Mouse (Mus musculus) hindbrain, embryonic 16.5 days (tissue): Measurements from ENCODE around the gene Aes. TPM values are rescaled to one million over a fixed set of nuclear protein-coding genes. Genes with fewer than 3 reads are reported as not detected.

Experiments
- ATAC-seq: fragments of 200-750 bp; cut with Nextera tagmentation; 2 replicates; pipeline ENCODE4 v1.8.0; 2017; ENCODE audit warnings: moderate TSS enrichment, moderate library complexity
- H3K27ac ChIP-seq: fragments of 300-500 bp; sonication (generic); 2 replicates; pipeline ENCODE4 v1.5.1; 2014; ENCODE audit warnings: low read depth, mild to moderate bottlenecking, control low read depth, low read length, moderate library complexity
- H3K27me3 ChIP-seq: fragments of 300-500 bp; sonication (generic); replicated peaks from 2 replicates; pipeline ENCODE4 v1.6.1; 2014; ENCODE audit warnings: low read length; ENCODE audit not compliant: control insufficient read depth, insufficient read depth
- H3K36me3 ChIP-seq: fragments of 300-500 bp; sonication (generic); 2 replicates; pipeline ENCODE4 v1.6.1; 2014; ENCODE audit warnings: mild to moderate bottlenecking, low read length, moderate library complexity, mixed read lengths; ENCODE audit not compliant: control insufficient read depth, insufficient read depth
- H3K4me1 ChIP-seq: fragments of 300-500 bp; sonication (generic); 2 replicates; pipeline ENCODE4 v1.6.1; 2014; ENCODE audit warnings: low read depth, low read length; ENCODE audit not compliant: control insufficient read depth, insufficient read depth
- H3K4me2 ChIP-seq: fragments of 300-500 bp; sonication (generic); 2 replicates; pipeline ENCODE4 v1.6.1; 2014; ENCODE audit warnings: mild to moderate bottlenecking, low read length, control low read depth, moderate library complexity
- H3K4me3 ChIP-seq: fragments of 300-500 bp; sonication (generic); 2 replicates; pipeline ENCODE4 v1.5.1; 2014; ENCODE audit warnings: mild to moderate bottlenecking, low read length, control low read depth, moderate library complexity
- H3K9ac ChIP-seq: fragments of 300-500 bp; sonication (generic); 2 replicates; pipeline ENCODE4 v1.6.1; 2014; ENCODE audit warnings: low read depth, mild to moderate bottlenecking, control low read depth, low read length, moderate library complexity
- H3K9me3 ChIP-seq: fragments of 300-500 bp; sonication (generic); 2 replicates; pipeline ENCODE4 v1.6.1; 2014; ENCODE audit warnings: mild to moderate bottlenecking, low read length, moderate library complexity; ENCODE audit not compliant: control insufficient read depth
- WGBS: fragments of 180-500 bp; shearing (Covaris S2); extraction: QIAGEN DNeasy Blood & Tissue Kit; methylation state at CpG from one replicate; pipeline ENCODE4 v1.1.7; 2014; 5-methylcytosine and 5-hydroxymethylcytosine counted together
- polyA plus RNA-seq: library from polyadenylated mRNA; unstranded; fragments of >200 nt; fragmentation: Nextera tagmentation; extraction: Ambion mirVana; gene quantifications from 2 replicates; pipeline ENCODE4 v1.2.1, GENCODE M21; 2015

Gene Aes
- polyA plus RNA-seq, 1 experiment from 2014 or later: 457 TPM

- 66% methylated on average over 7 of the region's 7 CpGs for WGBS
- Histone ChIP-seq H3K4me1 (no peaks in the 10 kb centered on the region), H3K36me3 (0 out of 2 replicates have a peak, but pooled peaks cover 4% of the 10 kb centered on the region), H3K4me3 (no peak overlapping the region), H3K27ac (no peak overlapping the region), H3K9ac (no peak overlapping the region), H3K27me3 (peaks cover 34% of the 10 kb centered on the region), H3K9me3 (no peaks in the 10 kb centered on the region), H3K4me2 (no peak overlapping the region)
- no peak for ATAC-seq
Observed at GRCm38 (mm10) chr10:81588739-81589138, 29.5 kb downstream of the Aes start.

GRCm38 (mm10) chr10:81591846-81592245 is 32.6 kb downstream of the Aes start:
- peaks cover 15% of the 10 kb centered on the region for H3K4me1 ChIP-seq
- peaks cover 32% of the 10 kb centered on the region for H3K27me3 ChIP-seq
- no peak overlapping the region for H3K27ac ChIP-seq
- no peaks in the 10 kb centered on the region for H3K9me3 ChIP-seq
- H3K4me2 ChIP-seq: no peak overlapping the region
- no peak for ATAC-seq
- 0 out of 2 replicates have a peak, but pooled peaks cover 4% of the 10 kb centered on the region for H3K36me3 ChIP-seq
- 66% methylated on average over 9 of the region's 9 CpGs for WGBS
- no peak overlapping the region for H3K4me3 ChIP-seq
- H3K9ac ChIP-seq: no peak overlapping the region

- Histone ChIP-seq H3K9ac (no peak overlapping the region), H3K9me3 (no peaks in the 10 kb centered on the region), H3K4me1 (peaks cover 22% of the 10 kb centered on the region), H3K27me3 (peaks cover 26% of the 10 kb centered on the region), H3K4me2 (no peak overlapping the region), H3K27ac (no peak overlapping the region), H3K4me3 (no peak overlapping the region), H3K36me3 (0 out of 2 replicates have a peak, but pooled peaks cover 2% of the 10 kb centered on the region)
- WGBS: 79% methylated on average over 7 of the region's 7 CpGs
- ATAC-seq: no peak
Observed at GRCm38 (mm10) chr10:81592631-81593030, 33.3 kb downstream of the Aes start.

GRCm38 (mm10) chr10:81593223-81593622 is 33.9 kb downstream of the Aes start:
- Histone ChIP-seq H3K27ac (no peak overlapping the region), H3K4me1 (peaks cover 24% of the 10 kb centered on the region), H3K27me3 (peaks cover 26% of the 10 kb centered on the region), H3K4me2 (no peak overlapping the region), H3K9ac (no peak overlapping the region), H3K9me3 (no peaks in the 10 kb centered on the region), H3K36me3 (no peaks in the 10 kb centered on the region), H3K4me3 (no peak overlapping the region)
- WGBS: 69% methylated on average over 4 of the region's 4 CpGs
- ATAC-seq: no peak

GRCm38 (mm10) chr10:81593935-81594334 is 34.6 kb downstream of the Aes start:
- no peaks in the 10 kb centered on the region for H3K9me3 ChIP-seq
- H3K4me2 ChIP-seq: no peak overlapping the region
- no peak for ATAC-seq
- peaks cover 26% of the 10 kb centered on the region for H3K27me3 ChIP-seq
- no peaks in the 10 kb centered on the region for H3K36me3 ChIP-seq
- 72% methylated on average over 16 of the region's 18 CpGs for WGBS
- H3K4me3 ChIP-seq: no peak overlapping the region
- no peak overlapping the region for H3K9ac ChIP-seq
- peaks cover 24% of the 10 kb centered on the region for H3K4me1 ChIP-seq
- no peak overlapping the region for H3K27ac ChIP-seq

- Histone ChIP-seq H3K27me3 (peaks cover 21% of the 10 kb centered on the region), H3K9me3 (no peaks in the 10 kb centered on the region), H3K36me3 (no peaks in the 10 kb centered on the region), H3K27ac (no peak overlapping the region), H3K4me1 (peaks cover 25% of the 10 kb centered on the region), H3K4me3 (no peak overlapping the region), H3K4me2 (no peak overlapping the region), H3K9ac (no peak overlapping the region)
- no peak for ATAC-seq
- 36% methylated on average over 5 of the region's 5 CpGs for WGBS
Observed at GRCm38 (mm10) chr10:81595599-81595998, 36.3 kb downstream of the Aes start.

- Histone ChIP-seq H3K36me3 (no peaks in the 10 kb centered on the region), H3K27me3 (peaks cover 13% of the 10 kb centered on the region), H3K9me3 (no peaks in the 10 kb centered on the region), H3K4me1 (peaks cover 35% of the 10 kb centered on the region), H3K4me2 (peak overlapping the region; percentile 44), H3K9ac (peak overlapping the region; percentile 41), H3K4me3 (0 out of 2 replicates have a peak overlapping the region, but pooled peaks have one; percentile 11), H3K27ac (peak overlapping the region; percentile 40; the same call in 1 of the 2 replicates)
- 1% methylated on average over 10 of the region's 10 CpGs for WGBS
- peak; percentile 2 for ATAC-seq
Observed at GRCm38 (mm10) chr10:81596611-81597010, 37.3 kb downstream of the Aes start.

- ATAC-seq: peak; percentile 34
Observed at GRCm38 (mm10) chr10:81597137-81597950, 38.1 kb downstream of the Aes start.

GRCm38 (mm10) chr10:81598342-81598741 is 39.1 kb downstream of the Aes start:
- Histone ChIP-seq H3K4me3 (no peak overlapping the region), H3K9me3 (no peaks in the 10 kb centered on the region), H3K9ac (no peak overlapping the region), H3K36me3 (no peaks in the 10 kb centered on the region), H3K27ac (no peak overlapping the region), H3K27me3 (peaks cover 9% of the 10 kb centered on the region), H3K4me2 (no peak overlapping the region), H3K4me1 (peaks cover 36% of the 10 kb centered on the region)
- ATAC-seq: no peak
- 37% methylated on average over 3 of the region's 3 CpGs for WGBS

More at GRCm38 (mm10) chr10:81597137-81597950, 38.1 kb downstream of the Aes start:
- peaks cover 36% of the 10 kb centered on the region for H3K4me1 ChIP-seq
- H3K36me3 ChIP-seq: no peaks in the 10 kb centered on the region
- H3K4me2 ChIP-seq: peak overlapping the region; percentile 44
- peaks cover 11% of the 10 kb centered on the region for H3K27me3 ChIP-seq
- peak overlapping the region; percentile 10; the same call in 1 of the 2 replicates for H3K27ac ChIP-seq
- WGBS: 4% methylated on average over 9 of the region's 12 CpGs
- peak overlapping the region; percentile 41; the same call in 1 of the 2 replicates for H3K9ac ChIP-seq
- H3K4me3 ChIP-seq: no peak overlapping the region
- no peaks in the 10 kb centered on the region for H3K9me3 ChIP-seq
